Mouse (Mus musculus) limb, embryonic 15.5 days (tissue): ENCODE measurements around the gene Uqcr11. TPM values are rescaled to one million over a fixed set of nuclear protein-coding genes. Genes with fewer than 3 reads are reported as not detected.

Experiments
- ATAC-seq: fragments of 200-750 bp; cut with Nextera tagmentation; 2 replicates; pipeline ENCODE4 v1.8.0; 2017; ENCODE audit warnings: low read depth, moderate TSS enrichment; ENCODE audit not compliant: insufficient number of reproducible peaks, low FRiP score, low TSS enrichment
- H3K27ac ChIP-seq: fragments of 300-500 bp; sonication (generic); 2 replicates; pipeline ENCODE4 v1.5.1; 2015; ENCODE audit warnings: moderate library complexity, mild to moderate bottlenecking, inconsistent platforms
- H3K27me3 ChIP-seq: fragments of 300-500 bp; sonication (generic); 2 replicates; pipeline ENCODE4 v1.6.1; 2015; ENCODE audit warnings: inconsistent platforms
- H3K36me3 ChIP-seq: fragments of 300-500 bp; sonication (generic); 2 replicates; pipeline ENCODE4 v1.6.1; 2015; ENCODE audit warnings: inconsistent platforms
- H3K4me1 ChIP-seq: fragments of 300-500 bp; sonication (generic); 2 replicates; pipeline ENCODE4 v1.6.1; 2015; ENCODE audit warnings: inconsistent platforms
- H3K4me2 ChIP-seq: fragments of 300-500 bp; sonication (generic); 2 replicates; pipeline ENCODE4 v1.6.1; 2015; ENCODE audit warnings: mild to moderate bottlenecking, inconsistent platforms
- H3K4me3 ChIP-seq: fragments of 300-500 bp; sonication (generic); 2 replicates; pipeline ENCODE4 v1.5.1; 2015; ENCODE audit warnings: mild to moderate bottlenecking, inconsistent platforms
- H3K9ac ChIP-seq: fragments of 300-500 bp; sonication (generic); 2 replicates; pipeline ENCODE4 v1.6.1; 2015; ENCODE audit warnings: inconsistent platforms
- H3K9me3 ChIP-seq: fragments of 300-500 bp; sonication (generic); 2 replicates; pipeline ENCODE4 v1.6.1; 2016; ENCODE audit warnings: inconsistent platforms
- WGBS: fragments of 180-500 bp; shearing (Covaris S2); methylation state at CpG from one replicate; pipeline ENCODE4 v1.1.7; 2015; 5-methylcytosine and 5-hydroxymethylcytosine counted together
- microRNA-seq: library from miRNA; unstranded; fragments of <30 nt; microRNA quantifications from one replicate; pipeline ENCODE4, GENCODE M21; 2016
- polyA plus RNA-seq: library from polyadenylated mRNA; unstranded; fragments of >200 nt; fragmentation: Nextera tagmentation; extraction: Ambion mirVana; gene quantifications from 2 replicates; pipeline ENCODE4 v1.2.1, GENCODE M21; 2015

The Uqcr11 gene
- polyA plus RNA-seq, 1 experiment from 2014 or later, result 562 TPM

- H3K4me3 ChIP-seq, result no peak overlapping the region
- H3K9me3 ChIP-seq, result no peaks in the 10 kb centered on the region
- WGBS, result 34% methylated on average over 6 of the region's 6 CpGs
- H3K27ac ChIP-seq, result no peak overlapping the region
- no peak overlapping the region for H3K4me2 ChIP-seq
- H3K4me1 ChIP-seq, result no peaks in the 10 kb centered on the region
- no peaks in the 10 kb centered on the region for H3K36me3 ChIP-seq
- no peak for ATAC-seq
- H3K27me3 ChIP-seq, result peaks cover 39% of the 10 kb centered on the region
- H3K9ac ChIP-seq, result no peak overlapping the region
These were observed 42.9 kb downstream of the Uqcr11 start for GRCm38 (mm10) chr10:80363734-80364133.

GRCm38 (mm10) chr10:80357994-80358639 is 48.5 kb downstream of the Uqcr11 start:
- peaks cover 73% of the 10 kb centered on the region for H3K27me3 ChIP-seq
- H3K27ac ChIP-seq, result no peak overlapping the region
- ATAC-seq, result 0 out of 2 replicates have a peak, but pooled peaks have one; percentile 25
- no peaks in the 10 kb centered on the region for H3K36me3 ChIP-seq
- H3K4me3 ChIP-seq, result peak overlapping the region; percentile 24
- H3K4me2 ChIP-seq, result peak overlapping the region; percentile 42
- peaks cover 27% of the 10 kb centered on the region for H3K4me1 ChIP-seq
- H3K9me3 ChIP-seq, result no peaks in the 10 kb centered on the region
- H3K9ac ChIP-seq, result 0 out of 2 replicates have a peak overlapping the region, but pooled peaks have one; percentile 1
- WGBS, result 7% methylated on average over 28 of the region's 31 CpGs

- H3K9me3 ChIP-seq, result no peaks in the 10 kb centered on the region
- H3K4me1 ChIP-seq, result peaks cover 27% of the 10 kb centered on the region
- H3K9ac ChIP-seq, result no peak overlapping the region
- H3K4me3 ChIP-seq, result peak overlapping the region; percentile 38
- ATAC-seq, result no peak
- H3K4me2 ChIP-seq, result no peak overlapping the region; the same call in 1 of the 2 replicates
- 26% methylated on average over 7 of the region's 7 CpGs for WGBS
- peaks cover 78% of the 10 kb centered on the region for H3K27me3 ChIP-seq
- no peaks in the 10 kb centered on the region for H3K36me3 ChIP-seq
- no peak overlapping the region for H3K27ac ChIP-seq
These were observed 49.3 kb downstream of the Uqcr11 start for GRCm38 (mm10) chr10:80357336-80357735.

- peak overlapping the region; percentile 38 for H3K4me3 ChIP-seq
- no peaks in the 10 kb centered on the region for H3K9me3 ChIP-seq
- H3K27me3 ChIP-seq, result peaks cover 84% of the 10 kb centered on the region
- no peak overlapping the region for H3K27ac ChIP-seq
- ATAC-seq, result no peak
- no peaks in the 10 kb centered on the region for H3K36me3 ChIP-seq
- WGBS, result 3% methylated on average over 34 of the region's 34 CpGs
- peaks cover 27% of the 10 kb centered on the region for H3K4me1 ChIP-seq
- H3K4me2 ChIP-seq, result peak overlapping the region; percentile 69
- peak overlapping the region; percentile 35; the same call in 1 of the 2 replicates for H3K9ac ChIP-seq
These were observed 49.9 kb downstream of the Uqcr11 start for GRCm38 (mm10) chr10:80356737-80357136.

- peak within 1 kb of the TSS; percentile 69 for H3K4me2 ChIP-seq
- peaks cover 27% of the 10 kb centered on the region for H3K4me1 ChIP-seq
- H3K9ac ChIP-seq, result peak within 1 kb of the TSS; percentile 35; the same call in 1 of the 2 replicates
- no peaks in the 10 kb centered on the region for H3K9me3 ChIP-seq
- H3K4me3 ChIP-seq, result peak within 1 kb of the TSS; percentile 38
- peaks cover 90% of the 10 kb centered on the region for H3K27me3 ChIP-seq
- no peak for ATAC-seq
- no peak within 1 kb of the TSS for H3K27ac ChIP-seq
- WGBS, result 1% methylated on average over 53 of the region's 53 CpGs
- H3K36me3 ChIP-seq, result no peaks in the 10 kb centered on the region
These were observed 50.5 kb downstream of the Uqcr11 start, which contains the start of gene Plk5 for GRCm38 (mm10) chr10:80356001-80356682. Gene Plk5 (plus strand): TSS chr10:80356459.

GRCm38 (mm10) chr10:80355431-80355830 is 51.2 kb downstream of the Uqcr11 start:
- H3K9ac ChIP-seq, result no peak overlapping the region
- H3K36me3 ChIP-seq, result no peaks in the 10 kb centered on the region
- H3K27me3 ChIP-seq, result peaks cover 96% of the 10 kb centered on the region
- ATAC-seq, result no peak
- 10% methylated on average over 9 of the region's 9 CpGs for WGBS
- no peak overlapping the region for H3K4me2 ChIP-seq
- H3K4me1 ChIP-seq, result peaks cover 28% of the 10 kb centered on the region
- H3K4me3 ChIP-seq, result no peak overlapping the region
- no peaks in the 10 kb centered on the region for H3K9me3 ChIP-seq
- no peak overlapping the region for H3K27ac ChIP-seq

Small RNAs within 50 kb of the gene (microRNA-seq; reads per million reads assigned to microRNA genes)
- gene Gm22721, result not detected

Other genes with a start within 250 kb of the Uqcr11 start
- gene Cirbp, start 240.8 kb downstream of the Uqcr11 start, polyA plus RNA-seq, result 102 and 103 TPM in 2 replicates
- gene 1600002K03Rik, start 233.9 kb downstream of the Uqcr11 start, polyA plus RNA-seq, result 12.8 and 13.3 TPM in 2 replicates
- 27.0 and 29.3 TPM in 2 replicates for gene Efna2, start 227.3 kb downstream of the Uqcr11 start, polyA plus RNA-seq
- gene Mum1, start 180.4 kb downstream of the Uqcr11 start, polyA plus RNA-seq, result 66.1 and 67.6 TPM in 2 replicates
- gene Ndufs7, start 157.7 kb downstream of the Uqcr11 start, polyA plus RNA-seq, result 301 and 304 TPM in 2 replicates
- 64.4 and 127 TPM in 2 replicates for gene Gamt, start 145.8 kb downstream of the Uqcr11 start, polyA plus RNA-seq
- gene Dazap1, start 145.3 kb downstream of the Uqcr11 start, polyA plus RNA-seq, result 56.8 and 59.7 TPM in 2 replicates
- gene Rps15, start 114.4 kb downstream of the Uqcr11 start, polyA plus RNA-seq, result 842 and 925 TPM in 2 replicates
- 1.5 TPM in 2 replicates for gene Apc2, start 110.9 kb downstream of the Uqcr11 start, polyA plus RNA-seq
- gene 2310011J03Rik, start 86.3 kb downstream of the Uqcr11 start, polyA plus RNA-seq, result 54.4 and 56.0 TPM in 2 replicates
- gene Pcsk4, start 77.3 kb downstream of the Uqcr11 start, polyA plus RNA-seq, result 4.3 and 5.0 TPM in 2 replicates
- gene Reep6, start 76.9 kb downstream of the Uqcr11 start, polyA plus RNA-seq, result 13.8 and 16.1 TPM in 2 replicates
- 11.9 and 13.8 TPM in 2 replicates for gene Adamtsl5, start 58.4 kb downstream of the Uqcr11 start, polyA plus RNA-seq
- 0.91 and 0.99 TPM in 2 replicates for gene Plk5, start 50.4 kb downstream of the Uqcr11 start, polyA plus RNA-seq
- gene Mex3d, start 19.2 kb downstream of the Uqcr11 start, polyA plus RNA-seq, result 6.1 and 6.8 TPM in 2 replicates
- 218 and 219 TPM in 2 replicates for gene Mbd3, start 7.3 kb downstream of the Uqcr11 start, polyA plus RNA-seq
- gene Tcf3, start 26.8 kb upstream of the Uqcr11 start, polyA plus RNA-seq, result 94.8 and 110 TPM in 2 replicates
- not detected in 2 replicates for gene Onecut3, start 88.0 kb upstream of the Uqcr11 start, polyA plus RNA-seq
- gene Atp8b3, start 132.3 kb upstream of the Uqcr11 start, polyA plus RNA-seq, result 0.08 and 0.15 TPM in 2 replicates
- 21.9 and 22.5 TPM in 2 replicates for gene Rexo1, start 154.7 kb upstream of the Uqcr11 start, polyA plus RNA-seq
- 7.9 and 9.9 TPM in 2 replicates for gene Klf16, start 170.5 kb upstream of the Uqcr11 start, polyA plus RNA-seq
- 97.0 and 104 TPM in 2 replicates for gene Abhd17a, start 183.5 kb upstream of the Uqcr11 start, polyA plus RNA-seq
- gene Scamp4, start 196.0 kb upstream of the Uqcr11 start, polyA plus RNA-seq, result 100 and 102 TPM in 2 replicates
- 6.4 and 8.0 TPM in 2 replicates for gene Adat3, start 196.1 kb upstream of the Uqcr11 start, polyA plus RNA-seq
- gene Gm49322, start 199.2 kb upstream of the Uqcr11 start, polyA plus RNA-seq, result 4.9 and 5.8 TPM in 2 replicates
- gene Csnk1g2, start 216.0 kb upstream of the Uqcr11 start, polyA plus RNA-seq, result 126 and 148 TPM in 2 replicates